Mouse (Mus musculus) stomach, postnatal 0 days (tissue): ENCODE results near the gene Fndc10.

Experiments used
- CTCF ChIP-seq: IDR thresholded peaks from 2 replicates; pipeline ENCODE4 v1.5.1; 2016; ENCODE audit warnings: antibody characterized with exemption, low read depth, mild to moderate bottlenecking, moderate library complexity
- EP300 ChIP-seq: optimal IDR thresholded peaks from 2 replicates; pipeline ENCODE3; 2016; ENCODE audit warnings: antibody characterized with exemption

DNA sequence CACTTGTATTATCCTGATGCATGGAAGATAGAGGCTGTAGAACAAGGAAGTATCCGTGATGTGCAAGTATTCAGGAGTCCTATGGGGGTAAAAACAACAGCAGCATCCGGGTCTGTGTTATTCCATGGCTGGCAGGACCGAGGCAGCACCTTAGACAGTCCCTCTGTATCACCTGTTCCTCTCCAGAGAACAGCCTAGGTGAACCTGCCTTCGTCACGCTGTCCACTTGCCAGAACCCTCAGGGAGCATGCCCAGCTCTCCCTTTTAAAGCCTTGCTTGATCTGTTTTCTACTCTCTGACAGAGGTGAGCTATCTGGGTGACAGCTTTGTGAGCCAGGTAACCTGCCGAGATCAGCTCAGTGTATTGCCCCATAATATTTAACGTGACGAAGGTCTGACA is 50.3 kb downstream of the Fndc10 start:
- TF ChIP-seq CTCF (no peak), EP300 (no peak)
